Mouse (Mus musculus) effector memory CD4-positive, alpha-beta T cell, adult 7 months (primary cell): ENCODE results near the gene Jmjd8. TPM values are rescaled to one million over a fixed set of nuclear protein-coding genes. Genes with fewer than 3 reads are reported as not detected.

Source experiments
- polyA plus RNA-seq: library from polyadenylated mRNA; unstranded; fragments of 100-300 nt; shearing (Covaris generic); gene quantifications from one replicate; pipeline ENCODE4 v1.2.1, GENCODE M21; 2017

The Jmjd8 gene
- polyA plus RNA-seq, 1 experiment from 2014 or later: 18.4 TPM

Other genes with a start within 250 kb of the Jmjd8 start
- gene Lmf1, start 249.8 kb upstream of the Jmjd8 start, polyA plus RNA-seq: 15.7 TPM
- gene Gng13, start 111.7 kb upstream of the Jmjd8 start, polyA plus RNA-seq: not detected
- gene Chtf18, start 101.4 kb upstream of the Jmjd8 start, polyA plus RNA-seq: 5.7 TPM
- 4.0 TPM for gene Rpusd1, start 101.2 kb upstream of the Jmjd8 start, polyA plus RNA-seq
- gene Mslnl, start 92.8 kb upstream of the Jmjd8 start, polyA plus RNA-seq: not detected
- gene Msln, start 74.5 kb upstream of the Jmjd8 start, polyA plus RNA-seq: 0.67 TPM
- gene Narfl, start 55.1 kb upstream of the Jmjd8 start, polyA plus RNA-seq: 20.4 TPM
- 26.4 TPM for gene Haghl, start 43.2 kb upstream of the Jmjd8 start, polyA plus RNA-seq
- 0.69 TPM for gene Ccdc78, start 42.3 kb upstream of the Jmjd8 start, polyA plus RNA-seq
- 121 TPM for gene Fam173a, start 36.0 kb upstream of the Jmjd8 start, polyA plus RNA-seq
- not detected for gene AC134908.4, start 33.2 kb upstream of the Jmjd8 start, polyA plus RNA-seq
- gene Metrn, start 31.7 kb upstream of the Jmjd8 start, polyA plus RNA-seq: 26.0 TPM
- gene Fbxl16, start 19.8 kb upstream of the Jmjd8 start, polyA plus RNA-seq: 0.18 TPM
- gene Wdr24, start 5.2 kb upstream of the Jmjd8 start, polyA plus RNA-seq: 24.5 TPM
- 132 TPM for gene Stub1, start 4.5 kb downstream of the Jmjd8 start, polyA plus RNA-seq
- 0.55 TPM for gene Rhbdl1, start 8.4 kb downstream of the Jmjd8 start, polyA plus RNA-seq
- 0.46 TPM for gene Gm20683, start 12.9 kb downstream of the Jmjd8 start, polyA plus RNA-seq
- 18.4 TPM for gene Rhot2, start 16.0 kb downstream of the Jmjd8 start, polyA plus RNA-seq
- 11.1 TPM for gene Wdr90, start 32.6 kb downstream of the Jmjd8 start, polyA plus RNA-seq
- gene Mcrip2, start 39.9 kb downstream of the Jmjd8 start, polyA plus RNA-seq: 4.1 TPM
- gene Mettl26, start 46.2 kb downstream of the Jmjd8 start, polyA plus RNA-seq: 41.4 TPM
- 0.49 TPM for gene Wfikkn1, start 52.0 kb downstream of the Jmjd8 start, polyA plus RNA-seq
- 15.3 TPM for gene Rab40c, start 90.9 kb downstream of the Jmjd8 start, polyA plus RNA-seq
- 44.1 TPM for gene Pigq, start 116.1 kb downstream of the Jmjd8 start, polyA plus RNA-seq
- gene Nhlrc4, start 116.1 kb downstream of the Jmjd8 start, polyA plus RNA-seq: not detected
- gene A930017K11Rik, start 123.7 kb downstream of the Jmjd8 start, polyA plus RNA-seq: not detected
- 18.6 TPM for gene Capn15, start 156.9 kb downstream of the Jmjd8 start, polyA plus RNA-seq
- gene Rab11fip3, start 240.7 kb downstream of the Jmjd8 start, polyA plus RNA-seq: 19.7 TPM